Mouse (Mus musculus) erythroblast, embryonic 14.5 days (primary cell): Measurements from ENCODE around the gene Rnf8.

Experiments
- GATA1 ChIP-seq: IDR thresholded peaks from 2 replicates; pipeline ENCODE4 v1.6.1; 2012; ENCODE audit warnings: low read length, inconsistent platforms, mixed read lengths
- TAL1 ChIP-seq: IDR thresholded peaks from 3 replicates; pipeline ENCODE4 v1.6.1; 2012; ENCODE audit warnings: low read length, inconsistent platforms, mixed read lengths

DNA sequence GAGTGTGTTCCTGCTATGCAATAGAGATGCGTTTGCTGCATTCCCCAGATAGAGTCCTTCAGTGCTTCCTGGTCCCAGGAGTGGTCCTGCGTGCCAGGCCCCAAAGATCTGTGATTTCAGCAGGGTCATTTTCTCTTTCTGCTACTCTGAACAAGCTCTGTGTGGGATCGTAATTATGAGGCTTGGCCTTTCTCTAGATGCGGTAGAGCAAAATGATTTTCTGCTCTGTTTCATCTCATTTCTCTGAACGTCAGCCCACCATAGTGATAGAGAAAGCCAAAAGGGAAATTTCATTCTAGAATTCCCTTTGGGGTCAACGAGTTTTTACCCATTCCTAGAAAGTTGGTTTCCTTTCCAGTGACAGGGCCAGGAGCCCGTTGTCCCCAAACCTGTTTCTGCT, 67.7 kb downstream of the Rnf8 start:
- TF ChIP-seq TAL1 (no peak), GATA1 (no peak)
